Mouse (Mus musculus): ENCODE measurements around the gene Alpk3.

Gene Alpk3

GRCm38 (mm10) chr7:81074546-81074945 lies 17.1 kb downstream of the Alpk3 start:
- no peak for DNase-seq (ENCODE audit: low read depth, low spot score)

- DNase-seq (ENCODE audit: low read depth, low spot score), result no peak
Measured at GRCm38 (mm10) chr7:81075299-81075698, 17.9 kb downstream of the Alpk3 start.

- DNase-seq (ENCODE audit: low read depth, low spot score), result no peak
Measured at GRCm38 (mm10) chr7:81075732-81076131, 18.3 kb downstream of the Alpk3 start.

GRCm38 (mm10) chr7:81077009-81077408 lies 19.6 kb downstream of the Alpk3 start:
- DNase-seq (ENCODE audit: low read depth, low spot score), result no peak

GRCm38 (mm10) chr7:81078740-81079139 lies 21.3 kb downstream of the Alpk3 start:
- no peak for DNase-seq (ENCODE audit: low read depth, low spot score)

GRCm38 (mm10) chr7:81093420-81093965 lies 36.1 kb downstream of the Alpk3 start:
- DNase-seq (ENCODE audit: low read depth, low spot score), result no peak

- no peak for DNase-seq (ENCODE audit: low read depth, low spot score)
Measured at GRCm38 (mm10) chr7:81094104-81094757, 36.8 kb downstream of the Alpk3 start.

GRCm38 (mm10) chr7:81100341-81100740 lies 42.9 kb downstream of the Alpk3 start:
- DNase-seq (ENCODE audit: low read depth, low spot score), result no peak

- DNase-seq (ENCODE audit: low read depth, low spot score), result no peak
Measured at GRCm38 (mm10) chr7:81102854-81103253, 45.5 kb downstream of the Alpk3 start.

- no peak for DNase-seq (ENCODE audit: low read depth, low spot score)
Measured at GRCm38 (mm10) chr7:81105525-81105924, 48.1 kb downstream of the Alpk3 start.

GRCm38 (mm10) chr7:81108226-81108625 lies 50.8 kb downstream of the Alpk3 start:
- DNase-seq (ENCODE audit: low read depth, low spot score), result no peak

GRCm38 (mm10) chr7:81109717-81110651 lies 52.6 kb downstream of the Alpk3 start:
- DNase-seq (ENCODE audit: low read depth, low spot score), result no peak

- DNase-seq (ENCODE audit: low read depth, low spot score), result no peak
Measured at GRCm38 (mm10) chr7:81110791-81111190, 53.4 kb downstream of the Alpk3 start.

- no peak for DNase-seq (ENCODE audit: low read depth, low spot score)
Measured at GRCm38 (mm10) chr7:81111729-81112128, 54.3 kb downstream of the Alpk3 start.

- no peak for DNase-seq (ENCODE audit: low read depth, low spot score)
Measured at GRCm38 (mm10) chr7:81112686-81113360, 55.4 kb downstream of the Alpk3 start.

GRCm38 (mm10) chr7:81114555-81114954 lies 57.2 kb downstream of the Alpk3 start, which contains the start of gene Slc28a1:
Gene Slc28a1 (plus strand): TSS chr7:81114799.
- no peak for DNase-seq (ENCODE audit: low read depth, low spot score)

- no peak for DNase-seq (ENCODE audit: low read depth, low spot score)
Measured at GRCm38 (mm10) chr7:81121099-81121498, 63.7 kb downstream of the Alpk3 start.

GRCm38 (mm10) chr7:81122808-81123207 lies 65.4 kb downstream of the Alpk3 start:
- DNase-seq (ENCODE audit: low read depth, low spot score), result no peak

- no peak for DNase-seq (ENCODE audit: low read depth, low spot score)
Measured at GRCm38 (mm10) chr7:81123553-81123952, 66.2 kb downstream of the Alpk3 start.

- no peak for DNase-seq (ENCODE audit: low read depth, low spot score)
Measured at GRCm38 (mm10) chr7:81124773-81125172, 67.4 kb downstream of the Alpk3 start.

- DNase-seq (ENCODE audit: low read depth, low spot score), result no peak
Measured at GRCm38 (mm10) chr7:81125215-81126175, 68.1 kb downstream of the Alpk3 start.

Measured in embryo, embryonic 11.5 days (tissue).